Mouse (Mus musculus) gastrocnemius, postnatal 25 days (tissue): ENCODE measurements around the gene Clnk. TPM values are rescaled to one million over a fixed set of nuclear protein-coding genes. Genes with fewer than 3 reads are reported as not detected.
"Not testable (repeated sequence)": the region's sequence is repeated elsewhere in the genome, so short reads cannot be mapped to it uniquely, and the experiment has no call there.

ENCODE experiments used
- DNase-seq: peaks from one replicate; pipeline ENCODE4 v3.0.0; 2022
- long read RNA-seq, 2 experiments: library from polyadenylated mRNA; stranded (forward); transcript quantifications; one replicate each; pipeline ENCODE4 v2.0.0; 2021
- total RNA-seq, 2 experiments: library from RNA; stranded (reverse); gene quantifications; 1 replicate in 1 of 2; 2 replicates in 1 of 2; pipeline ENCODE4 v1.2.3; 2021

The Clnk gene
- not detected for total RNA-seq
- long read RNA-seq, experiment 1: 0 reads
- long read RNA-seq, experiment 2, partial matches to known transcripts: 0 of 1 reads
- long read RNA-seq, experiment 2, other reads (novel, unspliced or antisense): 1 of 1 reads

DNA sequence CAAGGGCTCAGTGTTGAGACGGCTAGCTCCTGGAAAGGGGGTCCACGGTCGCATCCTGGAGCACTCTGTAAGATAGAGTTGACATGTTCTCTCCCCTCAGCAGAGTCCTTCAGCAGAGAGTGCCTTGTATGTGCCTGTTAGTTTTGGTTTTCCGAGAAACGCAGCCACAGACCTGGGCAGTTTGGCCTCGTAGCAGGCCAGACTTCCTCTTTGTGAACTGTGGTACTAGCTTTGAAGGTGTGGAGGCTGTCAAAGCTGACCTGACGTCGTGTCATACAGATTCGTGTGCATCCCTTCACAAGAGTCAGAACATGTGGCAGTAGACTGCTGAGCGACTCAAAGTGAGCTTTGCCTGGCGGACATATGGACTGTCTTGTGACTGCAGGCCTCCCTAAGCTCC lies at the start of gene Clnk:
TSS of gene Clnk (minus strand) at position 191 of the 400 bp plus-strand sequence.
- no peak for DNase-seq

DNA sequence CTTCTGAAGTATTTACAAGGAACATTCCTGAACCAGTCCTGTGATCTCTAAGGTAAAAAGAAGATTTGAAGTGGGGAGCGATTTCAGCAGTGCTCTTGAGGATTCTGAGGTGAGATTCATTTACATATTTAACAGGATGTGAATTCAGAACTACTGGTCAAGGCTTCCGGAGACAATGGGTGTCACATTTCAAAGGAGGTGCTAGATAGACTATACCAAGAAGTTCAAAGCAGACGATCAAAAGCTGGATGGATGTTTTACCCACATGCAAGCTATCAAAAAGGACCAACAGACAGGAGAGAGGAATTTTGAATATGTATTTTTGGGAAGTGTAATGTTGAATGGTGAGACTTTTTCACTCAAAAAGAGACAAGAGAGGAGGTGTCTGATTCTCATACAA lies 28.7 kb upstream of the Clnk start:
- no peak for DNase-seq

DNA sequence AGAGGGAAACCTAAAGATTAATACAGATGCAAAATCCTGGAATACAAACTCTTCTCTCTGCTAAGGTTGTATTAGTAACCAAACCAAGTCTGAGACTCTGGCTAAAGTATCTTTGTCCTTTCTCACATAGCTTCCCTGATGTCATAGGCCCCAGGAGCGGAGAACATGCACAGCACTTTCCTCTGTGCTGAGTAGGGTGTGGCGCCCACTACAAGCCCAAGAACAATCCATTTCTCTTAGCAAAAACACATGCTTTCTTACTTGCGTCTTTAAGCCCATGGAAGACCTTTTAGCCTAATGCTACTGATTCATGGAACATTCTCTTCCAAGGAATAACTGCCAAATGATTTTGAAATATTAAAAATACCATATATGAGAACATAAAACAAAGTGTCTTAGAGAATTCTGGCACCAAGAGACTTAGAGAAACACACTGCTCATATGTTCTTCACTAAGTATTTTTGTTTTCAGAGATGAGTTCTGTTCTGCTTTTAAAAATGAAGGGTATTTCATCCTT lies 28.0 kb upstream of the Clnk start:
- peak; percentile 7 for DNase-seq

DNA sequence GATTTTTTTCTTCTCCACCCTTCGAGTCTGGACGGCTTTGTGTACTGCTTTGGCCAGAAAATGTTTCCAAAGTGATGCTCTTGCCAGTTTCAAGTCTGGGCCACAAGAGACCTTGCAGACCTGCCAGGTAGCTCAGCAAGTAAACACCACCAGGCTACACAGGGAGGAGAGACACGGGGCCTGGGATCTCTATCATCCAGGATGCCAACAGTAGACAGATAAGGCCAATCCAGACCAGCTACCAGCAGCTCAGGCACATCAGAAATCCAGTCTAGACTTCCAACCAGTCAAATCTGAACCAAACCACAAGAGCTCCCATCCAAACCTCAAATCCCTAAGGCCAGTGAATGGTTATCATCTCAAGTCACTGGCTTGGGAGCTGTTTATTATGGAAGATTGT lies 26.3 kb upstream of the Clnk start:
- peak; percentile 19 for DNase-seq

DNA sequence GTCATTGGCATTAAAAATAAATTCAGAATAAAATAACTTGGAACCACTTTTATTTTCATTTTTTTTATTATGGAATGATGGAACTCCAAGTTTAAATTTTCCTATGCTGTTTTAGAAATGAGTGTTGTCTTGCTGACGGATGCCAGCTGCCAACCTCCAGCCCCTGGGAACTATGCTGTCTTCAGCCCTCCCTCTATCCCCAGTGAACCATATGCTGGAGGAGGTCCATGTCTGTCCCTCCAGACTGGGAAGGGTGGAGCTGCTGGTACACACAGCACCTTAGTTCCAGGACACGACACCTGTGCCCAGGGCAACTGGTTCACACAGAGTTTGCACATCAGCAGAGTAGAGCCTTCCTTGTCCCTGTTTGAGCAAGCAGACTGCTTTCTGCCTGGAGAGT lies 22.4 kb upstream of the Clnk start:
- no peak for DNase-seq

DNA sequence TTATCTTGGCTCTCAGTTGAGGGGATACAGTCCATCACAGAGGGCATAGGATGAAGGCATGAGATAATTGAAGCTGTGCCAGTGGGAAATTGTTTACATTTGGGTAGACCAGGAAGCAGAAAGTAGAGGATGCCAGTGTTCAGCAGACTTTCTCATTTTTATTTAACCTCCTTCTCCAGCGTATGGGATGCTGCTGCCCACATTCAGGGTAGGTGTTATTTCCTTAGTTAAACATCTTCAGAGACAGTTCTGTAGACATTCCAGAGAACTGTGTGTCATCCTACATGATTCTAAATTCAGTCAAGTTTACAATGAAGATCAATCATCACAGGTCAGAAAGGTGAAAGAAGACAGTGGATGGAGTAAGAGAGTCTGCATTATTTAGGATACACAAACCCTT lies 12.0 kb upstream of the Clnk start:
- DNase-seq: no peak

DNA sequence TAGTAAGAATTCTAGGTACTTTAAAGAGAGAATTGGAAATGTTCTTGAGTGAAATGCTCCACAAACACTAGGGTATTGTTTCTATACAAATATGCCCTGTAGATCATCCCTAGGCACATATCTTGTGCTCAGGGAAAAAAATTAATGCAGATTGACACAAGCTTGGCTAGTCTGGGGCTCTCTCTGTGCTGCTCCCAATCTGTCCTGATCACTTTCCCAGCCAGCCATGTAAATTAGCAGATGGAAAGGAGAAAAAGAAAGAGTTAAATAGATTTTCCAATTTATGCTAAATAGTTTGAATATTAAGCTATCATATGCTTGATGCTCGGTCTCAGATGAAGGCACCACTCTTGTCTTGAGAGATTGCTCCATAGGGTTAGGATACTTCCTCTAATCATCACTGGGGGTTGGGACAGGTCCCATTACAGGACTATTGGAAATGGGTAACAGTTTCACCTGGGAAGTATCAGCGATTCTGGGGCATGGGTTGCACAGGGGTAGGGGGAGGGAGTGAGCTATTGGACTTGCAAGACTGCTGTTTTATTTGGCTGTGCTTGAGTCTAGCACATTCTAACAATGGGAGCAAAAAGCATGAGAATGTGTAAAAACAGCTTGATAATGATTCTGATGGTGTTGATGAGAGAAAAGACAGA lies 10.1 kb upstream of the Clnk start:
- no peak for DNase-seq

DNA sequence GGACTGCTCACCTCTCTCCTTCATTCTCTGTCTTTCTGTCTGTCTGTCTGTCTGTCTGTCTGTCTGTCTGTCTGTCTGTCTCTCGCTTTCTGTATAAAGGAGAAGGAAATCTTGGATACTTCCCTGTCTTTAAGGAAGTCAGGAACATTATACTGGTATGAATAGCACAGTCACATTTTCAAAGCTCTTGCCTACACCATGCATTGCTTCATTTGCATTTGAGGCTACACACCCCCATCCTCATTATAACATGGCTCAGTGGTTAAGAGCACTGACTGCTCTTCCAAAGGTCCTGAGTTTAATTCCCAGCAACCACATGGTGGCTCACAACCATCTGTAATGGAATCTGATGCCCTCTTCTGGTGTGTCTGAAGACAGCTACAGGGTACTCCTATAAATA lies 6.0 kb upstream of the Clnk start:
- not testable (repeated sequence) for DNase-seq

DNA sequence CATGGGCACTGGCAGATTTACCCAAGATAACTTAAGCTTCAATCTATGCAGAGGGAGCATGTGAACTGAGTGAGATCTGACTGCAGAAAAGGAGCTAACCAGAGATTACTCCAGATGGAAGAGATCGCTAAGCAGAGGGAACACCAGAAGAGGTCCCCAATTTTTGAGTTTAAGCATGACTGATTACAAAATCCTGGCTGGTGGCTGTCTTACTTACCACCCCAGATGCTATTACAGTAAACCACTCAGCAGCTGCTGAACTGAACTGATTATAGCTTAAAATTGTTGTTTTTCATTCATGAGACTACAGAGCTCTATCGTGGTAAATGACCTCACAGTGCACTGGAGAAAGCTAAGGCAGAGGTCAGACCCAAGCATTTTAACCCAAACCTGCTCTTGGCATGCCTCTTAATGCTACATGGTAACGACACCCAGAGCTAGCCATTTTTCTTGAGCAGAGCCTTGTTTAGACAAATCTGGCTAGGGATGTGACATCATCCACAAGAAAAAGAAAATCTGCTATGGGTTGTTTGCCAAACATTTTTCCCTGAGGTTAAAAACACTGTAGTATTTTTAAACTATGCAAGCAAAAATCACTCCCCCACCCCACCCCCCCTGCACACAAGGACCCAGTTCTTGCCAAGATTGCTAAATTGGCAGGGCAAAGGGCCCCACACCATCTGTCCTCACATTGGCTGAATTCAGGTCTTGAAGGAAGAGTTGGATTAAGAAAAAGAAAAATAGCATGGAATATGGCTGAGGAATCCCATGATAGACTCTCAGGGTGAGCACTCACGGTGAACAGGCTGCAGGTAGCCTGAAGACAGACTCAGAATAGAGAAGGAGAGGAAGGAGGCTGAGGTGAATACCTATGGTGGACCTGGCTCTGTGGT lies 5.4 kb upstream of the Clnk start:
- peak; percentile 7 for DNase-seq

DNA sequence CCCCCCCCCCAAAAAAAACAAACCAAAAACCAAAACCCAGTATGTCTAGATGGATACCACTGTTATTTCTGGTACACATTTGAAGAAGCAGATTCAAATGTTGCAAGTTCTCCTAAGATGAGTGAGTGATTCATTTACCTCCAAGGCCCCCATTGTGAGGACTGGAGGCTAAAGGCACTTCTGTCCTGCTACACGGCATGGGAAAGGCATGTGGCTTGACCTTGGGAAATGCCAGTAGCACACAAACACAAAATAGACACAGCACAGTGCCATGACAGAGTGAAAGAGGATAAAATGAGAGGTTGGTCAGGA lies 4.8 kb upstream of the Clnk start:
- no peak for DNase-seq

DNA sequence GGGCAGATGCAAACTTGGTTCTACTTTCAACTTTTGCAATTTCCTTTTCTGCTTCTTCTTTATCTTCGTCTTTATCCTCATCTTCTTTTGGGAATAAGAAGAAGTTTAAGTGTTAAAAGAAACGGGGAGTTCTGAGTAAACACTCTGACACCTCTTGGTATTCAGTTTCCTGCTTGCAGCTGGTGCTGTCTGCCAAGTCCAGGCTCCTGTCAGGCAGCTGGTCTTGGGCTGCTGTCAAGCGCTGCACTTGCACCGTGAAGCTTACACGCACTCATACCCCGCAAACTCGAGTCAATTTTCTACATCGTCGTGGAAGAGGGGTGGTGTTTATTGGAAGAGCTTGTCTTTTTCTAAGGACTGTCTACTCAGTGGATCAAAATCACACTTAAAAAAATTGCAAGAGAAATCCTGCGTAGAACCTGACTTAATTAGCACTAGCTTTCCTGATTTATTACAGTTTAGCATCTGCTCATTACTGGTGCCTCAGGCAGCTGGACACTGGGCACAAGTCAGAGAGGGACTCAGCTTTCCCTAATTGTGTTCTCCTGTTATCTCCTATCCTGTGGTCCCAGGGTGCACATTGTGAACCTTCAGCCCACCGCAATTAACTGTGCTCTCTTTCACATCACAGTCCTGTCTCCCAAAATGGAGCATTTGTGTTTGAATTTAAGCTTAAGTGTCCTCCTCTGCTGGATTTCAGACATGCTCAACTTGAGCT lies 3.5 kb upstream of the Clnk start:
- peak; percentile 20 for DNase-seq

DNA sequence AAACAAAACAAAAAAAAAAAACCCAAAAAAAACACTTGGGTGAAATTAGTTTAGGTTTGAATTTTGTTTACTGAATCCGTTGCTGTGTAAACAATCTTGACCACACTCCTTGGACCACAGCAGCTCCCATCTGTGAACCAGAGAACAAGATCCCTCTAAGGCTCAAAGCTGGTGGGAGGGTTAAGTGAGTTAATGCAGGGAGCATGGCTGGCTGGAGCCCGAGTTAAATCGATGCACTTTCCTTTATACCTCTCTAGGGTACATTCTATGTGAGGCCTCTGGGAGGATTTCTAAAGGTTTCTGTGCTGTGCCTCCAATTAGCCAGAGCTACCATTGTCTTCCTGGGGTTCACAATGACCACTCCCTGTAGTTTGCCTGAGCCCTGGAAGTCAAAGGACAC lies 1.2 kb downstream of the Clnk start:
- no peak for DNase-seq

DNA sequence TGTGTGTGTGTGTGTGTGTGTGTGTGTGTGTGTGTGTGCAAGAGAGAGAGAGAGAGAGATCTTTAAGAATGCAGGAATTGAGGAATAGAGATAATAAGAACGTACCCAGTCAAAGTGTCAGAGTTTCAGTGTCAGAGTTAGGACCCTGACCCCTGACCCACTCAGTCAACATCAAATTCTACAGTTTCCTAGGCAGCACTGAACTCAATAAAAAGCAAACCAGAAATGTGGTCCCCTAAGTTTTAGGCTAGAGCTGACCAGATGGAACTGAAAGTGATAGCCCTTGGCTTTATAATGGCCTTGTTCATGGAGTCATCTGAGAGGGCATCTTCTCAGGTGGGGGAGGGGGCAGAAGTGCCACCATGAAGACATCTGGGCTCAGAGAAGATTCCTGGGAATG lies 1.7 kb downstream of the Clnk start:
- no peak for DNase-seq

DNA sequence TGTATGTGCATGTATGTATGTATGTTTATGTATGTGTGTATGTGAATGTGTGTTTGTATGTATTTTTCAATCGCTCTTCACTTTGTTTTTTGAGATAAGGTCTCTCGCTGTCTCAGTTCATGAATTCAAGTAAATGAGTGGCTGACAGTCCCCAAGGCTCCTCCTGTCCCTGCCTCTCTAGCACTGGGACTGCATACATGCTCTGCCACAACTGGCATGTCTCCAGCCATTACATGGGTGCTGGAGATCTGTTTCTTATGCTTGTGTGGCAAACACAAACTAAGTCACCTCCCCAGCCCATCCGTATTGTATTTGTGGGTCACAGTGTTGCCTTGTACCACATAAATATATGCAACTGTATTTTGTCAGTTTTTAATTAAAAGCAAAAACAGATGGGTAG lies 3.7 kb downstream of the Clnk start:
- DNase-seq: no peak

DNA sequence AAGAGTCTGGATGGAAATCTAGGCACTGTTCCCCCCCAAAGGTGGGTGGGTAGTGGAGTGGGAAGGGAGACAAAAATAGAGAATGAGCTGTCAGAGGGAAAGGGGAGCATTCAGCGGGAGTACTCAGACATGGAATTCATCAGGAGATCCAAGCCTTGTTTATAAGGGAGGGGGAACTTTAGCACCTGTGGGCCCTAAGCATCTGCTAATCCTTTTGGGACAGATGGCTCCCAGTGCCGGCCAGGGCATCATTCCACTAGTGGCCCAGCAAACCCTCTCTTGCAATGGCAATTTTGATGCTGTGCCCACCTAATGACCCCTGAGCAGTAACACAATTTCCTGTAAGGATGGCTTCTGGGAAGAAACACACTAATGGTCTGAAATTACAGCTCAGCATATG lies 5.0 kb downstream of the Clnk start:
- no peak for DNase-seq

DNA sequence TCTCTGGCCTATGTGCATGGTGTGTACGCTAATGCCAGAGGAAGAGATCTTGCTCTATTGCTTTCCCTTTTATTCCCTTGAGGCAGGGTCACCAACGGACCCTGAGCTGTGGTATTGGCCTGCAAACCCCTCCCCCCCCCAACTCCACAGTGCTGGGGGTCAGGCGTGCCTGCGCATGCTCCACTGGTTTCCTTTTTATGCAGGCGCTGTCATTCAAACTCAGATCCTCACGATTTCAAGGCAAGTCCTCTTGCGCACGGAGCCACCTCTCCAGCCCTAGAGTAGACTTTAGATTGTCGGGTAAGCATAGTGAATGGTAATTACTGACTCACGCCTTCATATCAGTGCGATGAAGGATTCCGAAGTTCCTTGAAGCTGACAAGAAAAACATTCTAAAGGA lies 6.1 kb downstream of the Clnk start:
- no peak for DNase-seq

DNA sequence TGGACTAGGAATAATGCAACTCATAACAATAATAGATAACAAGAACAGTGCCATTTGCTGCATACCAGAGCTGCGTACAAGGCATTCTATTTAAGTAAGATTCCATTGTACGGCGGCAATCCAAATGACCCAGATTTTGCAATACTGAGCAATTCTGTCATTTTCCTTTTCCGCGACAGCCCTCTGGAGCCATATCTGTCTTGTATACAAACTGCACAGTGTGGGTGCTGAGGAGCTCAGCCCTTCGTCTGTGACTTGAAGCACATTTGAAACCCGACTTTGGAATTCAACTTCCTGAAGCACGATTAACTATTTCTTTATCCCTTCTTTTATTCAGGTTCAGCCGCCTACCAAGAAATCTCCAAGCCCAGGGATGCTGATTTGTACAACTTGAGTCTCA lies 6.6 kb downstream of the Clnk start:
- no peak for DNase-seq

DNA sequence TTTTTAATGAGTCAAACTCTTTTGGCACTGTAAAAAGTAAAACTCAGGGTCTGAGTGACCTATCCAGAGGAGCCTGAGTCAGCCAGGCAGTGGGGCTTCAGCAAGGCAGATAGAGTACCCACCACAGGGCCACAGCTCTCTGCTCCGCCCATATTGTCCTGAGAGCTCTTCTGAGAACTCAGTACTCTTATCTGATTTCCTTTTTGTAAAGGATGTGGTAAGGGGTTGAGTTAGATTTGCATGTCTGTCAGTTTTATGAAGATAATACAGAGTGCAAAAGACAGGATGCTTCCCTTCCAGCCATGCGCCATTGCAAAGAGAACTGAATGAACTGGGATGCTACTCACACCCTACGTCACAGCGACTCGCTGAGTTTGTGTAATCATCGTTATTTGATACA lies 12.0 kb downstream of the Clnk start:
- DNase-seq: no peak

DNA sequence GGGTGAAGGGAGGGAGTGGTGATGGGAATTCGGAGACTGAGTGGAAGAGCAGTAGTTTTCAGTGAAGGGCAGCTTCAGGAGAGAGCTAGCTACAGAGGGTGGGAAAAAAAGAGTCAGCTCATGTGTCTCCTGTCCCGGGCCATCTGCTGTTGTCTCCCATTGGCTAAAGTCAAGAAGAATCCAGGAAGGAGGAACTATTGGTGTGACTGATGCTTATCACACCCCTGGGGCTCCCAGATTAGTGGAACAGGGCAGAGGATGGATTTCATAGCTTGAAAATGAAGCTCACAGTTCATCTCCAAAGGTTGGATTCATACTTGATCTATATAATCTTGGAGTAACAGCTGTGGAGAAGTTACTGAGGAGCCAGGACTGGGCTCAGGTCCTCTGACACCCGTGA lies 13.6 kb downstream of the Clnk start:
- DNase-seq: no peak

DNA sequence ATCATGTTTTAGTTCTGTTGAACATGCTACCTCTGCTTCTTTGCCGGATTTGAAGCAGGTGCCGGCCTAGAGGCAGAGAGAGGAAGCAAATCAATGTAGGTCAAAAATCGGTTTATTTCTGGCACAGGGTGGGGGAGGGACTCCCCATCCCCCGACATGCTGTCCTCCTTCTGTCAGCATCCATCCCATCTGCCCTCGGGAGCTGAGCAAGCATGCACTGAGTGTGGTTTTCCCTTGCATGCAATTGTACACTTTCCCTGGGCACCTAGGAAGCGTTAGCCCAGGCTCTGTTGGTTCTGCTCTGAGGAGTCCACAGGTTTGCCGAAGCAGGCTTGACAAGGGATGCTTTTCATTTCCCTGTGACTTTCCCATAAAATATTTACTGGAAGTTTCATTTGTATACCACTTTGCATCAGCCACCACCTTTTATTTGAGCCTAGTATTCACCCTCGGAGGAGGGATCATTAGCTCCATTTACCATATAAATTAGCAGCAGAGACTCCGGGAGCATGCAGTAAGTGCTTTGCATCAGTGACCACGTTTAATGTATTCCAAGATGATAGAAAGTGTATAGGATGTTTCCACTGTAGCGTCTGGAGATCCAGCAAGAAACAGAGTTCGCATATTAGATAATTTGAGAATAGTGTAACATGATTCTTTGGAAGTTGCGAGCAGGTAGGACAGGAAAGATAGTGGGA lies 14.2 kb downstream of the Clnk start:
- no peak for DNase-seq

DNA sequence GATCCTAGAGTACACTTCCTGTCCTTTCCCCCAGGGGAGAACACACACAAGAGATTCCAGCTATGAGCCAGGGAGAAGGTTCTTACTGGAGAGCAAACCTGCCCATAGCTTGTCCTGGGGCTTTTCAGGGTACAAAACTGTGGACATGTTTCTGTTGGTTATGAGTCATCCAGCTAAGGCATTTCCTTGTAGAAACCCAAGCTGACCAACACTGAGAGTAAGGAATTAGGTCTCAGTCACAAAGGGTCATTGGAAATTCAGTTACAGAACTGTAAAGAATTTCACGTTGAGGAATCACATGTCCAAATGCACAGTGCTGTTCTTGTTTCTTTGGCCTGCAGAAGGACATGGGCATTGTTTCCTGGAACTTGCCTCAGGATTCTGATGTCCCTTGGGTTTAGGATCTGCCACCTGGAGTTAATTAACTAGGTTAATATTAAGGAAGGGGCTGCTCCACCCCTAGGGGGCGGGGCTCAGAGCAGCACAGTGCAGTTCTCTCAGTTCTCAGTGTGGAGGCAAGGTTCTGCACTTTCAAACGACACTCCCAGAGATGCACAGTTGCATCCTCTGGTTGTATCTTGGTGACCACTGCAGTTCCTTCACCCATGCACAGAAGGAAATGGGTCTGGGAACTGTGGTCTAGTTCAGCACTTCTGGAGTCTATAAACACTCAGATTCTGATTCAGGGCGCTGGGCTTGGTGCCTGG lies 18.4 kb downstream of the Clnk start:
- no peak for DNase-seq

DNA sequence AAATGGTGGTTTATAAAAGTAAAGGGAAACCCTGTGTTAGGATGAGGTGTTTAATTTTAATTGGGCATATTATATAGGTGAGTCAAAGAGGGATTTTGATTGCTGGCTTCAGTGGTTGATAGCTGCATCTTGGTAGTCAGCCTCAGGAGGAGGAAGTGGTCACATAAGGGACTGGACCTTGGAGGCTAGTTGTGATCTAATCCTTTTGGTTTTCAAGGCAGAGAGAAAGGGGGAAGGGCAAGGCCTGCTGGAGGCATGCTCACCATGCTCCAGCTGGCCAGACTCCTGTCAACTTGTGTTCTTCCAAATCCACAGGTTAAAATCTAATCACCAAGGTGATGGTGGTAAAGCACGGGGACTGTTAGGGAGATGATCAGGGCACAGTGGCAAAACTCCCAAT lies 19.0 kb downstream of the Clnk start:
- no peak for DNase-seq
